ENCODE assay signal across 8 mouse cellular contexts in genomic region chr5:121710851-121711173, GRCm38 (mm10). TPM values are rescaled to one million over a fixed set of nuclear protein-coding genes. Genes with fewer than 3 reads are reported as not detected.
DNase-seq lines count a peak whose midpoint lies in the region; ATAC-seq and TF ChIP-seq lines count a peak whose summit lies in the region.

No protein-coding gene starts in this region.

- 0% methylated on average over 12 of the region's 12 CpGs for WGBS in kidney, embryonic 15.5 days
- under 1% methylated on average over 12 of the region's 12 CpGs for WGBS in bone marrow, adult 2 months
- WGBS in hindbrain, embryonic 12.5 days = 2% methylated on average over 12 of the region's 12 CpGs
- WGBS in midbrain, embryonic 10.5 days = under 1% methylated on average over 12 of the region's 12 CpGs

- H3K4me1 ChIP-seq in kidney, embryonic 15.5 days = peaks cover 28% of the 10 kb centered on the region
- H3K4me1 ChIP-seq in bone marrow, adult 2 months (ENCODE audit: control insufficient read depth, insufficient read depth, low read length) = no peaks in the 10 kb centered on the region
- H3K4me1 ChIP-seq in hindbrain, embryonic 12.5 days = peaks cover 27% of the 10 kb centered on the region
- H3K4me1 ChIP-seq in midbrain, embryonic 10.5 days = peaks cover 37% of the 10 kb centered on the region

- H3K9me3 ChIP-seq in kidney, embryonic 15.5 days (replicated peaks) = no peaks in the 10 kb centered on the region
- no peaks in the 10 kb centered on the region for H3K9me3 ChIP-seq in hindbrain, embryonic 12.5 days (replicated peaks)
- no peaks in the 10 kb centered on the region for H3K9me3 ChIP-seq in midbrain, embryonic 10.5 days (replicated peaks)

- peak overlapping the region; percentile 97 for H3K27ac ChIP-seq in kidney, embryonic 15.5 days
- peak overlapping the region; percentile 95 for H3K27ac ChIP-seq in bone marrow, adult 2 months (ENCODE audit: control insufficient read depth, insufficient read depth, low read depth, low read length, poor library complexity)
- H3K27ac ChIP-seq in hindbrain, embryonic 12.5 days = peak overlapping the region; percentile 98
- peak overlapping the region; percentile 99 for H3K27ac ChIP-seq in midbrain, embryonic 10.5 days (replicated peaks)

- H3K4me3 ChIP-seq in kidney, embryonic 15.5 days (replicated peaks) = peak overlapping the region; percentile 99
- H3K4me3 ChIP-seq in bone marrow, adult 2 months (replicated peaks; ENCODE audit: control insufficient read depth, low read depth, low read length) = peak overlapping the region; percentile 82
- peak overlapping the region; percentile 99 for H3K4me3 ChIP-seq in hindbrain, embryonic 12.5 days
- H3K4me3 ChIP-seq in midbrain, embryonic 10.5 days = peak overlapping the region; percentile 100

- no peak for TF ChIP-seq CTCF in bone marrow, adult 2 months (IDR thresholded peaks at IDR 0.05; ENCODE audit: control insufficient read depth, insufficient read depth, low read length)

- DNase-seq in kidney, postnatal 14 days = no peak
- DNase-seq in midbrain, embryonic 10.5 days (ENCODE audit: low spot score) = no peak
- no peak for DNase-seq in urinary bladder, postnatal 4 days (ENCODE audit: low spot score in 2 of 2)
- DNase-seq in yolk sac, embryonic 10.5 days (ENCODE audit: low spot score) = no peak

- no peaks in the 10 kb centered on the region for H3K36me3 ChIP-seq in kidney, embryonic 15.5 days
- no peaks in the 10 kb centered on the region for H3K36me3 ChIP-seq in hindbrain, embryonic 12.5 days
- peaks cover 8% of the 10 kb centered on the region for H3K36me3 ChIP-seq in midbrain, embryonic 10.5 days

- H3K4me2 ChIP-seq in kidney, embryonic 15.5 days = peak overlapping the region; percentile 79
- H3K4me2 ChIP-seq in hindbrain, embryonic 12.5 days (replicated peaks) = peak overlapping the region; percentile 88

- TF ChIP-seq POLR2A in bone marrow, adult 2 months (IDR thresholded peaks at IDR 0.05; ENCODE audit: borderline replicate concordance, control insufficient read depth, low read depth, low read length) = no peak

- H3K9ac ChIP-seq in kidney, embryonic 15.5 days = peak overlapping the region; percentile 98
- H3K9ac ChIP-seq in hindbrain, embryonic 12.5 days = peak overlapping the region; percentile 99

- ATAC-seq in kidney, embryonic 15.5 days (replicated peaks; ENCODE audit: low FRiP score) = no peak
- no peak for ATAC-seq in hindbrain, embryonic 12.5 days (ENCODE audit: low FRiP score)
- no peak for ATAC-seq in frontal cortex, adult (ENCODE audit: low TSS enrichment)

- no peaks in the 10 kb centered on the region for H3K27me3 ChIP-seq in kidney, embryonic 15.5 days
- no peaks in the 10 kb centered on the region for H3K27me3 ChIP-seq in hindbrain, embryonic 12.5 days
- no peaks in the 10 kb centered on the region for H3K27me3 ChIP-seq in midbrain, embryonic 10.5 days (ENCODE audit: low read depth, poor library complexity, severe bottlenecking)

RNA-seq across cellular contexts. Expression of gene Atxn2, which starts 0.3 kb away (rescaled TPM):
- 50.1 and 54.9 TPM in 2 replicates for polyA plus RNA-seq in kidney, embryonic 15.5 days (2015; fragmentation: Nextera tagmentation; extraction: Ambion mirVana)
- polyA plus RNA-seq in bone marrow, adult 2 months (2011; ENCODE audit: insufficient read depth, insufficient read length, low replicate concordance, missing spikeins) = 42.8 and 60.6 TPM in 2 replicates
- polyA plus RNA-seq in hindbrain, embryonic 12.5 days (2016; fragmentation: Nextera tagmentation; extraction: Ambion mirVana) = 95.3 and 102 TPM in 2 replicates
- 36.6 and 37.3 TPM in 2 replicates for polyA plus RNA-seq in midbrain, embryonic 10.5 days (2016; fragmentation: Nextera tagmentation; extraction: Ambion mirVana)

RNA-seq across cellular contexts. Expression of gene Brap, which starts 50.4 kb away (rescaled TPM):
- polyA plus RNA-seq in kidney, embryonic 15.5 days (2015; fragmentation: Nextera tagmentation; extraction: Ambion mirVana) = 35.0 and 36.1 TPM in 2 replicates
- polyA plus RNA-seq in bone marrow, adult 2 months (2011; ENCODE audit: insufficient read depth, insufficient read length, low replicate concordance, missing spikeins) = 18.7 and 23.4 TPM in 2 replicates
- 51.5 and 52.8 TPM in 2 replicates for polyA plus RNA-seq in hindbrain, embryonic 12.5 days (2016; fragmentation: Nextera tagmentation; extraction: Ambion mirVana)
- 40.4 and 44.8 TPM in 2 replicates for polyA plus RNA-seq in midbrain, embryonic 10.5 days (2016; fragmentation: Nextera tagmentation; extraction: Ambion mirVana)

RNA-seq across cellular contexts. Expression of gene Acad10, which starts 50.5 kb away (rescaled TPM):
- 3.1 and 3.6 TPM in 2 replicates for polyA plus RNA-seq in kidney, embryonic 15.5 days (2015; fragmentation: Nextera tagmentation; extraction: Ambion mirVana)
- polyA plus RNA-seq in bone marrow, adult 2 months (2011; ENCODE audit: insufficient read depth, insufficient read length, low replicate concordance, missing spikeins) = 2.6 and 8.6 TPM in 2 replicates
- 1.9 TPM in 2 replicates for polyA plus RNA-seq in hindbrain, embryonic 12.5 days (2016; fragmentation: Nextera tagmentation; extraction: Ambion mirVana)
- 3.7 and 3.9 TPM in 2 replicates for polyA plus RNA-seq in midbrain, embryonic 10.5 days (2016; fragmentation: Nextera tagmentation; extraction: Ambion mirVana)
